Mouse (Mus musculus) gastrocnemius, adult 8-10 months (tissue): ENCODE results near the gene Dgcr2. TPM values are rescaled to one million over a fixed set of nuclear protein-coding genes. Genes with fewer than 3 reads are reported as not detected.

Source experiments
- total RNA-seq, 4 experiments: library from RNA; stranded (reverse); gene quantifications; 2 replicates each; pipeline ENCODE4 v1.2.4; 2022

Dgcr2 gene
- total RNA-seq, 4 experiments from 2014 or later, result 19.1 to 22.8 (median 20.5) TPM

Other genes with a start within 250 kb of the Dgcr2 start
- 10 to 100 TPM; 11.7 to 16.7 (median 14.4) TPM for gene Med15, start 165.7 kb downstream of the Dgcr2 start, total RNA-seq
- 10 to 100 TPM; 20.1 to 30.6 (median 25.4) TPM for gene Klhl22, start 138.9 kb downstream of the Dgcr2 start, total RNA-seq
- gene Scarf2, start 101.3 kb downstream of the Dgcr2 start, total RNA-seq, result 1 to 10 TPM; 1.1 to 3.3 (median 2.4) TPM
- gene B830017H08Rik, start 65.4 kb downstream of the Dgcr2 start, total RNA-seq, result not detected
- 1 to 10 TPM in 2 of 4 experiments, under 1 TPM in 2; 0.46 to 1.1 (median 0.81) TPM for gene Car15, start 60.2 kb downstream of the Dgcr2 start, total RNA-seq
- gene Gm20518, start 6.9 kb downstream of the Dgcr2 start, total RNA-seq, result under 1 TPM; 0.10 to 0.13 (median 0.12) TPM
- gene Tssk1, start 4.3 kb downstream of the Dgcr2 start, total RNA-seq, result under 1 TPM in 1 of 4 experiments, not detected in 3; 0.07 TPM
- gene Tssk2, start 75 bp upstream of the Dgcr2 start, total RNA-seq, result not detected
- gene Ess2, start 12.8 kb upstream of the Dgcr2 start, total RNA-seq, result 1 to 10 TPM; 6.0 to 6.6 (median 6.2) TPM
- gene Gsc2, start 16.5 kb upstream of the Dgcr2 start, total RNA-seq, result not detected
- gene Slc25a1, start 29.7 kb upstream of the Dgcr2 start, total RNA-seq, result 1 to 10 TPM; 1.1 to 6.7 (median 3.7) TPM
- not detected for gene Vpreb2, start 81.9 kb upstream of the Dgcr2 start, total RNA-seq
- gene Dgcr6, start 154.3 kb upstream of the Dgcr2 start, total RNA-seq, result 10 to 100 TPM; 48.2 to 56.8 (median 51.2) TPM
- 10 to 100 TPM in 2 of 4 experiments, 1 to 10 TPM in 2; 7.8 to 16.8 (median 9.7) TPM for gene Prodh, start 191.6 kb upstream of the Dgcr2 start, total RNA-seq
- under 1 TPM in 1 of 4 experiments, not detected in 3; 0.15 TPM for gene Rtn4r, start 229.1 kb upstream of the Dgcr2 start, total RNA-seq